22 mouse cellular contexts compared by ENCODE assay signal in the genomic region with DNA sequence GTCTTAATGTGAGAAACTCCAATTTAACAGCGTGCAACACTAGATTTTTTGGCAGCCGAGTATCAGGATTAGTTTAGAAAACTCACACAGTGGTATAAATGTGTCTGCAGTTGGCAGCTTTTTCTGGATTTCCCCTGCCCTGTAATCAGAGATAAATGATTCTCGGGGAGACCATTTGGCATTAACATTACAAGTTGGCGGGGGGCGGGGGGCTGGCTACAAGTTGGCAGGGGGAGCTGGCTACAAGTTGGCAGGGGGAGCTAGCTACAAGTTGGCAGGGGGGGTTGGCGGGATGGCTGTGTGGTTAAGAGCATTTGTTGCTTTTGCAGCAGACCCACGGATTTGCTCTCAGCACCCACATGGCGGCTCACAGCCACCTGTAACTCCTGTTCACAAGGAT. TPM values are rescaled to one million over a fixed set of nuclear protein-coding genes. Genes with fewer than 3 reads are reported as not detected.
DNase-seq lines count a peak whose midpoint lies in the region; ATAC-seq and TF ChIP-seq lines count a peak whose summit lies in the region.
"Had no signal": no experiment of that assay in that cellular context is flagged by ENCODE, and none has a peak within 500 bp of the region (broad histone marks: within the 10 kb centered on the region; RNA-seq: fewer than 3 reads in every experiment).

No protein-coding gene starts in this region.

- ATAC-seq in forebrain, embryonic 15.5 days (replicated peaks), result peak; percentile 60; the same call in 1 of the 2 replicates
- ATAC-seq in forebrain, embryonic 11.5 days (replicated peaks; ENCODE audit: low FRiP score), result no peak
- no peak for ATAC-seq in midbrain, postnatal 0 days (ENCODE audit: low FRiP score)
- no peak for ATAC-seq in midbrain, embryonic 16.5 days
- ATAC-seq: inflammation-experienced regulatory T-cells, adult 6 months had no signal

- H3K36me3 ChIP-seq in forebrain, embryonic 15.5 days, result no peaks in the 10 kb centered on the region
- no peaks in the 10 kb centered on the region for H3K36me3 ChIP-seq in forebrain, embryonic 11.5 days (ENCODE audit: control insufficient read depth, insufficient read depth, low read length)
- no peaks in the 10 kb centered on the region for H3K36me3 ChIP-seq in midbrain, postnatal 0 days (ENCODE audit: insufficient read depth, low read length)
- H3K36me3 ChIP-seq in midbrain, embryonic 16.5 days (ENCODE audit: control insufficient read depth, insufficient read depth, low read length), result no peaks in the 10 kb centered on the region
- H3K36me3 ChIP-seq: heart, embryonic 12.5 days; midbrain, embryonic 12.5 days; stomach, embryonic 15.5 days had no signal

- no peak for TF ChIP-seq CTCF in midbrain, postnatal 0 days (IDR thresholded peaks at IDR 0.05)
- TF ChIP-seq CTCF in layer of hippocampus, adult 2 months (conservative IDR thresholded peaks at IDR 0.05), result no peak

- H3K9me3 ChIP-seq in forebrain, embryonic 15.5 days, result no peaks in the 10 kb centered on the region
- no peaks in the 10 kb centered on the region for H3K9me3 ChIP-seq in forebrain, embryonic 11.5 days (ENCODE audit: control insufficient read depth, low read length)
- no peaks in the 10 kb centered on the region for H3K9me3 ChIP-seq in midbrain, postnatal 0 days (ENCODE audit: low read length)
- no peaks in the 10 kb centered on the region for H3K9me3 ChIP-seq in midbrain, embryonic 16.5 days (replicated peaks; ENCODE audit: control insufficient read depth, low read length, poor library complexity, severe bottlenecking)
- H3K9me3 ChIP-seq: heart, embryonic 12.5 days; midbrain, embryonic 12.5 days; stomach, embryonic 15.5 days had no signal

- WGBS in forebrain, embryonic 15.5 days, result 50% methylated on average over 8 of the region's 8 CpGs
- 84% methylated on average over 8 of the region's 8 CpGs for WGBS in forebrain, embryonic 11.5 days
- WGBS in midbrain, postnatal 0 days, result 69% methylated on average over 8 of the region's 8 CpGs
- WGBS in midbrain, embryonic 16.5 days, result 80% methylated on average over 8 of the region's 8 CpGs

- H3K27ac ChIP-seq in forebrain, embryonic 15.5 days (replicated peaks), result no peak overlapping the region
- H3K27ac ChIP-seq in forebrain, embryonic 11.5 days (ENCODE audit: low read depth, low read length), result no peak overlapping the region
- no peak overlapping the region for H3K27ac ChIP-seq in midbrain, postnatal 0 days (ENCODE audit: low read depth, low read length)
- no peak overlapping the region for H3K27ac ChIP-seq in midbrain, embryonic 16.5 days (ENCODE audit: low read length)
- no peak overlapping the region for H3K27ac ChIP-seq in layer of hippocampus, adult 2 months
- H3K27ac ChIP-seq: midbrain, embryonic 12.5 days; stomach, embryonic 15.5 days had no signal

- no peaks in the 10 kb centered on the region for H3K27me3 ChIP-seq in forebrain, embryonic 15.5 days
- no peaks in the 10 kb centered on the region for H3K27me3 ChIP-seq in forebrain, embryonic 11.5 days (ENCODE audit: control insufficient read depth, insufficient read depth, low read length)
- H3K27me3 ChIP-seq in midbrain, postnatal 0 days (ENCODE audit: insufficient read depth, low read length), result no peaks in the 10 kb centered on the region
- no peaks in the 10 kb centered on the region for H3K27me3 ChIP-seq in midbrain, embryonic 16.5 days (ENCODE audit: control insufficient read depth, insufficient read depth, low read depth, low read length)
- H3K27me3 ChIP-seq: midbrain, embryonic 12.5 days; stomach, embryonic 15.5 days had no signal

- no peak overlapping the region for H3K4me3 ChIP-seq in forebrain, embryonic 15.5 days
- H3K4me3 ChIP-seq in forebrain, embryonic 11.5 days (ENCODE audit: low read depth, low read length), result no peak overlapping the region
- no peak overlapping the region for H3K4me3 ChIP-seq in midbrain, postnatal 0 days (ENCODE audit: low read depth, low read length)
- H3K4me3 ChIP-seq in midbrain, embryonic 16.5 days (ENCODE audit: low read depth, low read length), result no peak overlapping the region
- no peak overlapping the region for H3K4me3 ChIP-seq in layer of hippocampus, adult 2 months
- H3K4me3 ChIP-seq: heart, embryonic 12.5 days; midbrain, embryonic 12.5 days; stomach, embryonic 15.5 days had no signal

- no peak overlapping the region for H3K9ac ChIP-seq in forebrain, embryonic 15.5 days (replicated peaks)
- no peak overlapping the region for H3K9ac ChIP-seq in forebrain, embryonic 11.5 days (ENCODE audit: low read length)
- H3K9ac ChIP-seq in midbrain, postnatal 0 days (replicated peaks; ENCODE audit: low read length, poor library complexity, severe bottlenecking), result no peak overlapping the region
- no peak overlapping the region for H3K9ac ChIP-seq in midbrain, embryonic 16.5 days (ENCODE audit: low read depth, low read length)
- H3K9ac ChIP-seq: heart, embryonic 12.5 days; midbrain, embryonic 12.5 days; stomach, embryonic 15.5 days had no signal

- H3K4me1 ChIP-seq in forebrain, embryonic 15.5 days, result 0 out of 2 replicates have a peak, but pooled peaks cover 6% of the 10 kb centered on the region
- no peaks in the 10 kb centered on the region for H3K4me1 ChIP-seq in forebrain, embryonic 11.5 days (replicated peaks; ENCODE audit: control insufficient read depth, insufficient read depth, low read length)
- H3K4me1 ChIP-seq in midbrain, postnatal 0 days (ENCODE audit: insufficient read depth, low read length), result no peaks in the 10 kb centered on the region
- H3K4me1 ChIP-seq in midbrain, embryonic 16.5 days (ENCODE audit: control insufficient read depth, insufficient read depth, low read length), result no peaks in the 10 kb centered on the region
- H3K4me1 ChIP-seq: heart, embryonic 12.5 days; midbrain, embryonic 12.5 days; stomach, embryonic 15.5 days had no signal

- no peak overlapping the region for H3K4me2 ChIP-seq in forebrain, embryonic 15.5 days (replicated peaks)
- H3K4me2 ChIP-seq in forebrain, embryonic 11.5 days (ENCODE audit: low read depth, low read length, severe bottlenecking), result no peak overlapping the region
- no peak overlapping the region for H3K4me2 ChIP-seq in midbrain, postnatal 0 days (ENCODE audit: low read depth, low read length, poor library complexity, severe bottlenecking)
- H3K4me2 ChIP-seq in midbrain, embryonic 16.5 days (ENCODE audit: low read length), result no peak overlapping the region
- H3K4me2 ChIP-seq: heart, embryonic 12.5 days; midbrain, embryonic 12.5 days; stomach, embryonic 15.5 days had no signal

- DNase-seq in forebrain, embryonic 11.5 days (ENCODE audit: low spot score), result no peak
- peak; percentile 59 for DNase-seq in midbrain, postnatal 0 days (ENCODE audit: low spot score)
- peak; percentile 30 to 37 for DNase-seq in layer of hippocampus, adult 2 months (ENCODE audit: low spot score in 2 of 2)
- peak; percentile 4 for DNase-seq in right cerebral cortex, postnatal 25 days
- no peak for DNase-seq in gastrocnemius, postnatal 10 days
- DNase-seq in spleen, postnatal 36 days (ENCODE audit: low spot score in 2 of 2), result no peak
- DNase-seq: cerebellum, adult 9-10 months; gastrocnemius, postnatal 36 days; heart, postnatal 4 days; kidney, adult 9 months; thymus, postnatal 14 days had no signal

RNA-seq across cellular contexts. Expression of a gene that starts 1.1 kb away (rescaled TPM):
- polyA plus RNA-seq in forebrain, embryonic 15.5 days (2015; fragmentation: Nextera tagmentation; extraction: Ambion mirVana), result not detected in 2 replicates
- polyA plus RNA-seq in forebrain, embryonic 11.5 days (2014; fragmentation: Nextera tagmentation; extraction: Ambion mirVana), result not detected in 2 replicates
- total RNA-seq in midbrain, postnatal 0 days (2014; rRNA removed), result not detected in 2 replicates
- polyA plus RNA-seq in midbrain, postnatal 0 days (2015; fragmentation: Nextera tagmentation; extraction: Ambion mirVana), result not detected in 2 replicates
- not detected in 2 replicates for polyA plus RNA-seq in midbrain, embryonic 16.5 days (2015; fragmentation: Nextera tagmentation; extraction: Ambion mirVana)
- not detected for total RNA-seq in layer of hippocampus, adult 2 months (2021)
- total RNA-seq in gastrocnemius, postnatal 10 days (2021), result not detected
- total RNA-seq: adrenal gland, adult 18-20 months; gastrocnemius, postnatal 36 days; heart, postnatal 4 days; layer of hippocampus, postnatal 25 days had no signal
- polyA plus RNA-seq: C2C12; heart, embryonic 12.5 days; inflammation-experienced regulatory T-cells, adult 6 months; limb, embryonic 14.5 days; liver, embryonic 16.5 days; midbrain, embryonic 12.5 days; stomach, embryonic 15.5 days had no signal

RNA-seq across cellular contexts. Expression of a gene that starts 8.3 kb away (rescaled TPM):
- polyA plus RNA-seq in forebrain, embryonic 15.5 days (2015; fragmentation: Nextera tagmentation; extraction: Ambion mirVana), result not detected in 2 replicates
- not detected in 2 replicates for polyA plus RNA-seq in forebrain, embryonic 11.5 days (2014; fragmentation: Nextera tagmentation; extraction: Ambion mirVana)
- total RNA-seq in midbrain, postnatal 0 days (2014; rRNA removed), result not detected in 2 replicates
- polyA plus RNA-seq in midbrain, postnatal 0 days (2015; fragmentation: Nextera tagmentation; extraction: Ambion mirVana), result not detected in 2 replicates
- polyA plus RNA-seq in midbrain, embryonic 16.5 days (2015; fragmentation: Nextera tagmentation; extraction: Ambion mirVana), result not detected in 2 replicates
- total RNA-seq in layer of hippocampus, adult 2 months (2021), result not detected
- total RNA-seq in gastrocnemius, postnatal 10 days (2021), result not detected
- total RNA-seq: adrenal gland, adult 18-20 months; gastrocnemius, postnatal 36 days; heart, postnatal 4 days; layer of hippocampus, postnatal 25 days had no signal
- polyA plus RNA-seq: C2C12; heart, embryonic 12.5 days; liver, embryonic 16.5 days; midbrain, embryonic 12.5 days; stomach, embryonic 15.5 days had no signal

RNA-seq across cellular contexts. Expression of a gene that starts 16.3 kb away (rescaled TPM):
- polyA plus RNA-seq in forebrain, embryonic 15.5 days (2015; fragmentation: Nextera tagmentation; extraction: Ambion mirVana), result not detected in 2 replicates
- not detected in 2 replicates for polyA plus RNA-seq in forebrain, embryonic 11.5 days (2014; fragmentation: Nextera tagmentation; extraction: Ambion mirVana)
- total RNA-seq in midbrain, postnatal 0 days (2014; rRNA removed), result 0.28 and 0.49 TPM in 2 replicates
- polyA plus RNA-seq in midbrain, postnatal 0 days (2015; fragmentation: Nextera tagmentation; extraction: Ambion mirVana), result 0.04 and 0.05 TPM in 2 replicates
- polyA plus RNA-seq in midbrain, embryonic 16.5 days (2015; fragmentation: Nextera tagmentation; extraction: Ambion mirVana), result 0.05 and 0.10 TPM in 2 replicates
- total RNA-seq in layer of hippocampus, adult 2 months (2021), result not detected
- not detected for total RNA-seq in gastrocnemius, postnatal 10 days (2021)
- total RNA-seq: adrenal gland, adult 18-20 months; gastrocnemius, postnatal 36 days; heart, postnatal 4 days; layer of hippocampus, postnatal 25 days had no signal
- polyA plus RNA-seq: C2C12; heart, embryonic 12.5 days; inflammation-experienced regulatory T-cells, adult 6 months; limb, embryonic 14.5 days; liver, embryonic 16.5 days; midbrain, embryonic 12.5 days; stomach, embryonic 15.5 days had no signal

RNA-seq across cellular contexts. Expression of a gene that starts 23.2 kb away (rescaled TPM):
- 0.10 TPM in 1 of 2 replicates, not detected in the other for polyA plus RNA-seq in forebrain, embryonic 15.5 days (2015; fragmentation: Nextera tagmentation; extraction: Ambion mirVana)
- 0.07 and 0.12 TPM in 2 replicates for polyA plus RNA-seq in forebrain, embryonic 11.5 days (2014; fragmentation: Nextera tagmentation; extraction: Ambion mirVana)
- not detected in 2 replicates for total RNA-seq in midbrain, postnatal 0 days (2014; rRNA removed)
- polyA plus RNA-seq in midbrain, postnatal 0 days (2015; fragmentation: Nextera tagmentation; extraction: Ambion mirVana), result not detected in 2 replicates
- polyA plus RNA-seq in midbrain, embryonic 16.5 days (2015; fragmentation: Nextera tagmentation; extraction: Ambion mirVana), result 0.07 TPM in 1 of 2 replicates, not detected in the other
- under 1 TPM; 0.12 to 0.13 TPM for total RNA-seq in layer of hippocampus, adult 2 months (2021)
- total RNA-seq in gastrocnemius, postnatal 10 days (2021), result not detected
- total RNA-seq: gastrocnemius, postnatal 36 days had no signal
- polyA plus RNA-seq: C2C12; heart, embryonic 12.5 days; inflammation-experienced regulatory T-cells, adult 6 months; liver, embryonic 16.5 days had no signal

RNA-seq across cellular contexts. Expression of a gene that starts 32.4 kb away (rescaled TPM):
- polyA plus RNA-seq in forebrain, embryonic 15.5 days (2015; fragmentation: Nextera tagmentation; extraction: Ambion mirVana), result not detected in 2 replicates
- not detected in 2 replicates for polyA plus RNA-seq in forebrain, embryonic 11.5 days (2014; fragmentation: Nextera tagmentation; extraction: Ambion mirVana)
- total RNA-seq in midbrain, postnatal 0 days (2014; rRNA removed), result not detected in 2 replicates
- not detected in 2 replicates for polyA plus RNA-seq in midbrain, postnatal 0 days (2015; fragmentation: Nextera tagmentation; extraction: Ambion mirVana)
- polyA plus RNA-seq in midbrain, embryonic 16.5 days (2015; fragmentation: Nextera tagmentation; extraction: Ambion mirVana), result not detected in 2 replicates
- total RNA-seq in layer of hippocampus, adult 2 months (2021), result not detected
- not detected for total RNA-seq in gastrocnemius, postnatal 10 days (2021)
- total RNA-seq: gastrocnemius, postnatal 36 days; heart, postnatal 4 days; layer of hippocampus, postnatal 25 days had no signal
- polyA plus RNA-seq: C2C12; heart, embryonic 12.5 days; inflammation-experienced regulatory T-cells, adult 6 months; limb, embryonic 14.5 days; liver, embryonic 16.5 days; midbrain, embryonic 12.5 days; stomach, embryonic 15.5 days had no signal

Comparison
In these comparisons a context has a peak if more than half of its experiments do, and no peak if none do; other contexts are left out.
1. DNase-seq: peak in midbrain, postnatal 0 days (single experiment), layer of hippocampus, adult 2 months (2 of 2) and right cerebral cortex, postnatal 25 days (single experiment); none in forebrain, embryonic 11.5 days (single experiment), gastrocnemius, postnatal 10 days (single experiment) and spleen, postnatal 36 days (0 of 2).